Mouse (Mus musculus): ENCODE results near the gene Trappc1. TPM values are rescaled to one million over a fixed set of nuclear protein-coding genes. Genes with fewer than 3 reads are reported as not detected.

Gene Trappc1
- 100 TPM for polyA plus RNA-seq (2017; shearing (Covaris generic))

DNA sequence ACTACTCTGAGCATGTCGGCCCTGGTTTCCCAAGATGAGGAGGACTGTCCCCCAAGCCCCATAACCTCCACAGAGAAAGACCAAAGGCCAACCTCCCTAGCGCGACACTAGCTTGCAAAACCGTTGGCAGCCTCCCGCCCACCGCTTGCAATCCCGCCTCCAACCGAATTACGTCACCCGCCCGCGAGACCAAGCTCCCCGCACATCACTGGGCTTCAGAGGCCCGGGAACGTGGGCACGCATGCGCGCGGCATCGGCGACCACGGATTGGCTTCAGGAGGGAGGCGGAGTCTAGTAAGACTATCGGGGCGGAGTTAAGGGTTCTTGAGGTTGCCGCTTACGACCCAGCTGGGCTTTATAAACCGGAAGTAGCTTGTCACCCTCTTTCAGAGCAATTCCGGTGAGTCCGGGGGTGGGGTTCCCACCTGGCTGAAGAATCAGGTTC, at the start of gene Trappc1, which contains the start of gene Cntrob:
Gene Trappc1, plus strand, starts transcription at position 314 of the 445 bp plus-strand sequence.
Gene Cntrob, minus strand, starts transcription at position 109 of the 445 bp plus-strand sequence.

DNA sequence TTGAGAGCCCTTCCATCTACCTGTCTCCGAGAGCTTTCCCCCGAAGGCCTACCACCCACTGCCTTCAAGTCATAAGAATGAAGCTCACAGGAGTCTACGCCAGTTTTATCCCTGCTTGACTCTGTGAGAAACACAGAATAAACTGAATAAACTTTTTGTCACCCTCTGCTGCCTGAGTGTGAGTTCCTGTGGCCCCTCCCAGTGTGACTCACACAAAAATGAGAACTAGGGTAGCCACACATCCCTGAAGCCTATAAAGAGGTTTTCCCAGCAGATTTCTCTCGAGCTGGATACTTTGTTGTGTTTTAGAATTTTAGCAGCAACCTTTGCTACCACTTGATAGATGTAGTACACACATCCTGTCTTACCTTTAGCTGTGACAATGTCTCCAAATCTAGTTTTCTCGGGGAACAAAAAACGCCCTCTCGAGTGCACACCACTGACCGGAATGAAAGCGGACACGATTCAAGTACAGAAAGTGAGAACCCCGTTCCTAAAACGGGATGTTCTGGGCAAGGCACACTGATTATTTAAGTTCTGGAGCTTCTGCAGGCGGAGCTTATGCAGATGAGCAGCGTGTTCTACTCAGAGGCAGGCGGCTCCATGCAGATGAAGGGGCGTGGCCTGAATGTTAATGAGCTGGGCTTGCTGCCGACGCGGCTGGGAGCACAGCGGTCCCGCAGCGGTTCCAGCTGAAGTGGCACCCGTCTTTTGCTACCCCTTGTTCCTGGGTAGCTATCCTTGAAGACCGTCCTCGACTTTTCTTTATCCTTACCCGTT, 2.0 kb downstream of the Trappc1 start, which contains the start of gene Kcnab3:
Gene Kcnab3, plus strand, starts transcription at position 631 of the 780 bp plus-strand sequence.

DNA sequence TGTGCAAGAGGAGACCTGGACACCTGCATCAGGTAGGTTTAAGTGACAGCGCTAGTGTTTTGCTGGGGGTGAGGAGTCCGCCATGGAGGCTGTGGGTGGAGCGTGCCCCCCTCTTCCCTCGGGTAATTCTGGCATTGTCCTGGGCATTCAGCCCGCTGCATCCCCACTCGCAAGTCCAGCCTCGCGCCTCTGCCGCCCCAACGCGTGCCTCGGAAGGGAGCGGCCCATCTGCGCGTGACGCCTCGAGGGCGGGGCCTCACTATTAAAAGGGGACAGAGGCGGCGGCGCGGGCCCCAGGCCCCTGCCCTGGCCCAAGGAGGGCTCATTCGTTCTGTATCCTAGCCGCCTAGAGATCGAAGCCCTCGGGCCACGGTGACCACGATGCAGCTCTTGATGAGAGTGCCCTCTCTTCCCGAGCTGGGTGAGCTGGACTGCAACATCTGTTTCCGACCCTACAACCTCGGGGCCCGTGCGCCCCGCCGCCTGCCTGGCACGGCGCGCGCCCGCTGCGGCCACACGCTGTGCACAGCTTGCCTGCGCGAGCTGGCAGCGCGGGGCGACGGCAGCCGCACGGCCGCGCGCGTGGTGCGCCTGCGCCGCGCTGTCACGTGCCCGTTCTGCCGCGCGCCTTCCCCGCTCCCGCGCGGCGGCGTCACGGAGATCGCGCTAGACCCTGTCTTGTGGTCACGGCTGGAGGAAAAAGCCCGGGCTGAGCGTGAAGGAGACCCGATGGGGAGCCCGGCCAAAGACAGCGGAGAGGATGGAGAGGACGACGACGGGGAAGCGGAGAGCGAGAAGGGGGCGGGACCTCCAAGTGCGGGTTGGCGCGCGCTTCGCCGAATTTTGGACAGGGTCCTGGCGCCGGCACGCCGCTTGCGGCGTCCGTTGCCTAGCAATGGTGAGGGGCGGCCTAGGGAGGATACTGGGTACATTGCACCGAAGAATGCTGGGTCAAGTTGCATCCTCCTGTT, 16.7 kb downstream of the Trappc1 start, which contains the start of gene Rnf227:
Gene Rnf227, plus strand, starts transcription at position 301 of the 971 bp plus-strand sequence.

DNA sequence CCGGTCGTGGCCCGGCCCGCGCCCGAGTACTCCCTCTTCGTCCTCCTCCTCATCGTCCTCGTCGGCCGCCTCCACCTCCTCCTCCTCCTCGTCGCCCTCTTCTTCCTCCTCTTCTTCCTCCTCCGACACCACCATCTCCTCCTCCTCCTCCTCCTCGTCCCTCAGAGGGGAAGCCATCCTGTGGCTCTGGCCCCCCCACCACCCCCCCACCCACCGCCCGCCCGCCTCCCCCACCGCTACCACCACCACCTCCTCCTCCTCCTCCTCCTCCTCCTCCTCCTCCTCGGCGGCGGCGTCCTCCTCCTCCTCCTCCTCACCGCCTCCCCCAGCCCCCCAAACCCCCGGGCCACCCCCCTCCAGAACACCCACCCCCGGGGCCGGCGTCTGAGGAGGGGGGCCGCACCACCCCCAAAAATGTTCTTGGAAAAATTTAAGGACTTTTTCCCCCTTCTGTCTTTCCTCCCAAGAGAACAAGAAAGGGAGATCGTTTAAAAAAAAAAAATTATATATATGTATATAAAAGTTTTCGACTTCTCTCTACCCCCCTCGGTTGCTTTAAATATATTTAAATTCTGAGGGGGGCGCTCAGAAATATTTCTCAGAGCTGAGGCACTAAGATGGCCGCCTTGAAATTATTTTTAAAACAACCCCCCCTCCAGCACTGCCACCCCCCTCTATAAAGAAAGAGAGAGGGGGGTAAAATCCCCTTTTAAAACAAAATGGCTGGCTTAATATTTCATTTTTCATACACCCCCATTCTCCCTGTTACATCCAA, 45.6 kb downstream of the Trappc1 start, which contains the start of gene Chd3:
Gene Chd3, minus strand, starts transcription at position 192 of the 775 bp plus-strand sequence.

Other genes with a start within 250 kb of the Trappc1 start
- 53.5 TPM for gene Vamp2, start 235.5 kb upstream of the Trappc1 start, polyA plus RNA-seq (2017; shearing (Covaris generic))
- 10.8 TPM for gene Per1, start 228.8 kb upstream of the Trappc1 start, polyA plus RNA-seq (2017; shearing (Covaris generic))
- gene Hes7, start 203.6 kb upstream of the Trappc1 start, polyA plus RNA-seq (2017; shearing (Covaris generic)) = not detected
- not detected for gene 9130213A22Rik, start 201.4 kb upstream of the Trappc1 start, polyA plus RNA-seq (2017; shearing (Covaris generic))
- gene Aloxe3, start 198.1 kb upstream of the Trappc1 start, polyA plus RNA-seq (2017; shearing (Covaris generic)) = 0.09 TPM
- gene Alox12b, start 167.0 kb upstream of the Trappc1 start, polyA plus RNA-seq (2017; shearing (Covaris generic)) = not detected
- gene Alox8, start 126.1 kb upstream of the Trappc1 start, polyA plus RNA-seq (2017; shearing (Covaris generic)) = 8.6 TPM
- 0.32 TPM for gene Gucy2e, start 86.9 kb upstream of the Trappc1 start, polyA plus RNA-seq (2017; shearing (Covaris generic))
- 14.7 TPM for gene Cntrob, start 205 bp upstream of the Trappc1 start, polyA plus RNA-seq (2017; shearing (Covaris generic))
- 1.7 TPM for gene Kcnab3, start 2.3 kb downstream of the Trappc1 start, polyA plus RNA-seq (2017; shearing (Covaris generic))
- gene Rnf227, start 16.5 kb downstream of the Trappc1 start, polyA plus RNA-seq (2017; shearing (Covaris generic)) = 3.5 TPM
- 100 TPM for gene Chd3, start 45.4 kb downstream of the Trappc1 start, polyA plus RNA-seq (2017; shearing (Covaris generic))
- gene Naa38, start 71.5 kb downstream of the Trappc1 start, polyA plus RNA-seq (2017; shearing (Covaris generic)) = 130 TPM
- 35.8 TPM for gene Cyb5d1, start 71.7 kb downstream of the Trappc1 start, polyA plus RNA-seq (2017; shearing (Covaris generic))
- 0.42 TPM for gene Tmem88, start 74.3 kb downstream of the Trappc1 start, polyA plus RNA-seq (2017; shearing (Covaris generic))
- 3.9 TPM for gene Kdm6b, start 89.7 kb downstream of the Trappc1 start, polyA plus RNA-seq (2017; shearing (Covaris generic))
- not detected for gene Dnah2, start 225.1 kb downstream of the Trappc1 start, polyA plus RNA-seq (2017; shearing (Covaris generic))
- 0.50 TPM for gene Efnb3, start 236.2 kb downstream of the Trappc1 start, polyA plus RNA-seq (2017; shearing (Covaris generic))